In genomic region chr1:156955926-156956760, GRCm38 (mm10) we compare ENCODE assay signal across 12 mouse cellular contexts. TPM values are rescaled to one million over a fixed set of nuclear protein-coding genes. Genes with fewer than 3 reads are reported as not detected.
A peak's percentile ranks its signal among the peaks of the same experiment; 100 is the strongest.
DNase-seq lines count a peak whose midpoint lies in the region; ATAC-seq lines count a peak whose summit lies in the region.
"Had no signal": no experiment of that assay in that cellular context is flagged by ENCODE, and none has a peak within 500 bp of the region (broad histone marks: within the 10 kb centered on the region; RNA-seq: fewer than 3 reads in every experiment).

No protein-coding gene starts in this region.

- peaks cover 29% of the 10 kb centered on the region for H3K4me1 ChIP-seq in heart, embryonic 10.5 days

- 0 out of 2 replicates have a peak overlapping the region, but pooled peaks have one; percentile 22 for H3K4me3 ChIP-seq in heart, embryonic 10.5 days

- no peaks in the 10 kb centered on the region for H3K9me3 ChIP-seq in heart, embryonic 10.5 days

- peak overlapping the region; percentile 44; the same call in 1 of the 2 replicates for H3K27ac ChIP-seq in heart, embryonic 10.5 days

- no peaks in the 10 kb centered on the region for H3K36me3 ChIP-seq in heart, embryonic 10.5 days

- H3K27me3 ChIP-seq in heart, embryonic 10.5 days (ENCODE audit: insufficient read depth, poor library complexity, severe bottlenecking): no peaks in the 10 kb centered on the region

- ATAC-seq in megakaryocyte, adult 5-6 weeks (ENCODE audit: poor library complexity, severe bottlenecking): peak; percentile 78
- ATAC-seq: Patski had no signal

- peak; percentile 73 for DNase-seq in heart, embryonic 10.5 days (ENCODE audit: low spot score)
- DNase-seq in heart, postnatal 14 days: no peak
- peak; percentile 93 for DNase-seq in induced T-regulatory cell, adult 2 months (ENCODE audit: low read depth)
- DNase-seq in thymus, postnatal 25 days: peak; percentile 69
- no peak for DNase-seq in left cerebral cortex, postnatal 36 days (ENCODE audit: low spot score in 2 of 2)
- DNase-seq in gastrocnemius, postnatal 36 days: no peak
- DNase-seq in left cerebral cortex, adult 11 months (ENCODE audit: low spot score): no peak
- DNase-seq: cerebellum, adult 2 months; kidney, adult 11 months; retina, postnatal 1 day had no signal

- 46% methylated on average over 17 of the region's 17 CpGs for WGBS in heart, embryonic 10.5 days

- intact Hi-C loops in heart, postnatal 14 days (cut with DNase I): no loop called here
- intact Hi-C loops in left cerebral cortex, postnatal 36 days (cut with DNase I): no loop called here
- intact Hi-C loops in gastrocnemius, postnatal 36 days (cut with DNase I): no loop called here

RNA-seq across cellular contexts. Expression of gene Ralgps2, which starts 16.7 kb away (rescaled TPM):
- 49.6 and 55.2 TPM in 2 replicates for polyA plus RNA-seq in heart, embryonic 10.5 days (2016; fragmentation: Nextera tagmentation; extraction: Ambion mirVana)
- total RNA-seq in heart, postnatal 14 days (2021): 10 to 100 TPM; 16.3 to 17.1 TPM
- 6.0 and 12.4 TPM in 2 replicates for total RNA-seq in megakaryocyte, adult 5-6 weeks (2015)
- total RNA-seq in megakaryocyte, adult 5-6 weeks (2017): 8.9 and 39.4 TPM in 2 replicates
- total RNA-seq in left cerebral cortex, postnatal 36 days (2021): 10 to 100 TPM; 32.0 to 50.1 TPM
- 1 to 10 TPM; 1.3 to 2.9 TPM for total RNA-seq in gastrocnemius, postnatal 36 days (2021)

Comparison
In these comparisons a context has a peak if more than half of its experiments do, and no peak if none do; other contexts are left out.
1. DNase-seq: peak in heart, embryonic 10.5 days (single experiment), induced T-regulatory cell, adult 2 months (single experiment) and thymus, postnatal 25 days (single experiment); none in heart, postnatal 14 days (0 of 2), left cerebral cortex, postnatal 36 days (0 of 2), gastrocnemius, postnatal 36 days (0 of 2) and left cerebral cortex, adult 11 months (single experiment).